Mouse (Mus musculus): ENCODE measurements around the gene Krtap1-5.
"Not testable (repeated sequence)": the region's sequence is repeated elsewhere in the genome, so short reads cannot be mapped to it uniquely, and the experiment has no call there.

- TF ChIP-seq MAFK (IDR thresholded peaks at IDR 0.05; ENCODE audit: insufficient read depth, low read depth, low read length); ZNF384 (IDR thresholded peaks at IDR 0.05; ENCODE audit: low read depth, low read length); ZC3H11A (IDR thresholded peaks at IDR 0.05; ENCODE audit: borderline replicate concordance, low read depth, low read length); HCFC1 (IDR thresholded peaks at IDR 0.05; ENCODE audit: borderline replicate concordance, insufficient read depth, low read length); CHD2 (IDR thresholded peaks at IDR 0.05; ENCODE audit: low read depth, low read length): not testable (repeated sequence)
Measured at GRCm38 (mm10) chr11:99597742-99598141, 16.9 kb upstream of the Krtap1-5 start, which contains the start of gene Krtap9-3.

Measured in ES-E14 (cell line).